ENCODE assay signal across 8 mouse cellular contexts in the genomic region with DNA sequence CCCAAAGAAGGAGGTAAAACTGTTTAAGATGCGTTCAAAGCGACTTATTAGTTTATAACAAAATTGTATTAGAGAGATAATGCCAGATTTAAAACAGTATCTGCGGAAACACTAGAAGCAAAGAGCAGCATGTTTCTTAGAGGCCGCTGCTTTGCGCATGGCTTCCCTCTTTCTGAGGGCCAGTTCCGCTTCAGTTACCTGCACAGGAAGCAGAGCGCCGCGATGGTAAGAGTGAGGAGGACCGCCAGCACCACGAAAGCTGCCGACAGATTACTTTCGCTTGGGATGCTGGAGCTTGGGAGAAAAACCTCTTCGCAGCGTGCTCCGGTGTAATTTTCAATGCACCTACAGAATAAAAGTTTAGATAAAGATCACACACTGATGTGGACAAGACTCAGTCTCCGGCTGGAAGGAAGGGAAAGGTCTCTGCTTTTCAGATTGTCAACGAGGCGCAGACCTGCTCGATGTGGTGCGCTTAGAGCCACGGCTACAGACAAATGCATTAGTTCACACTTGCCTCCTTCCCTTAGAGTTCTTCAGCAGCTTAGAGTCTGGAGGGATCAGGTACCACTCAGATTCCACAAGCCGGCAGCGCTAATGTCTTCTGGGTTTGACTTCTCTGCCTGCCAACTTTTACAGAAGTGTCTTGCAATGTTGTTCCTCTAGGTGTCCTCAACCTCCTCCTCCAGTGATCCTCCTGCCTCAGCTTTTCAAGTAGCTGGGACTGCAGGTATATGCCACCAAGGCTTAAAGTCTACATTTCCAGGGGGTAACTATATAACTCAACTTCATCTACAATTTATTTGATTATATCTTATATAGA. TPM values are rescaled to one million over a fixed set of nuclear protein-coding genes. Genes with fewer than 3 reads are reported as not detected.
DNase-seq lines count a peak whose midpoint lies in the region; ATAC-seq and TF ChIP-seq lines count a peak whose summit lies in the region.

No protein-coding gene starts in this region.

- H3K27me3 ChIP-seq in heart, adult 2 months (ENCODE audit: control insufficient read depth, insufficient read depth, low read length) = no peaks in the 10 kb centered on the region
- no peaks in the 10 kb centered on the region; the same call in 1 of the 2 replicates for H3K27me3 ChIP-seq in hindbrain, embryonic 10.5 days (ENCODE audit: insufficient read depth, poor library complexity, severe bottlenecking)
- H3K27me3 ChIP-seq in liver, embryonic 16.5 days (ENCODE audit: control insufficient read depth, insufficient read depth, low read depth, low read length) = no peaks in the 10 kb centered on the region

- peak overlapping the region; percentile 21 for H3K4me2 ChIP-seq in liver, embryonic 16.5 days (ENCODE audit: low read depth, low read length)

- no peak overlapping the region for H3K9ac ChIP-seq in heart, adult 2 months (ENCODE audit: low read depth, low read length)
- H3K9ac ChIP-seq in liver, embryonic 16.5 days (ENCODE audit: low read depth, low read length) = no peak overlapping the region

- 0 out of 2 replicates have a peak overlapping the region, but pooled peaks have one; percentile 15 for H3K4me3 ChIP-seq in heart, adult 2 months
- H3K4me3 ChIP-seq in bone marrow, adult 2 months (replicated peaks; ENCODE audit: control insufficient read depth, low read depth, low read length) = peak overlapping the region; percentile 68
- peak overlapping the region; percentile 42 for H3K4me3 ChIP-seq in hindbrain, embryonic 10.5 days
- peak overlapping the region; percentile 22 for H3K4me3 ChIP-seq in liver, embryonic 16.5 days (ENCODE audit: low read depth, low read length)

- no peak for TF ChIP-seq EP300 in heart, adult 2 months (IDR thresholded peaks at IDR 0.05; ENCODE audit: insufficient read depth, low read depth, low read length)

- no peak overlapping the region for H3K27ac ChIP-seq in heart, adult 2 months
- H3K27ac ChIP-seq in bone marrow, adult 2 months (ENCODE audit: control insufficient read depth, insufficient read depth, low read depth, low read length, poor library complexity) = peak overlapping the region; percentile 40; the same call in 1 of the 2 replicates
- no peak overlapping the region for H3K27ac ChIP-seq in hindbrain, embryonic 10.5 days
- H3K27ac ChIP-seq in liver, embryonic 16.5 days (ENCODE audit: low read length) = no peak overlapping the region

- no peaks in the 10 kb centered on the region for H3K36me3 ChIP-seq in heart, adult 2 months (ENCODE audit: control insufficient read depth, insufficient read depth, low read length)
- H3K36me3 ChIP-seq in hindbrain, embryonic 10.5 days = no peaks in the 10 kb centered on the region
- H3K36me3 ChIP-seq in liver, embryonic 16.5 days (ENCODE audit: control insufficient read depth, insufficient read depth) = no peaks in the 10 kb centered on the region

- no peaks in the 10 kb centered on the region for H3K9me3 ChIP-seq in hindbrain, embryonic 10.5 days
- H3K9me3 ChIP-seq in liver, embryonic 16.5 days (replicated peaks; ENCODE audit: control insufficient read depth, low read length) = no peaks in the 10 kb centered on the region

- no peaks in the 10 kb centered on the region for H3K79me2 ChIP-seq in heart, adult 2 months (replicated peaks; ENCODE audit: control insufficient read depth, insufficient read depth, low read length)

- ATAC-seq in liver, embryonic 16.5 days (ENCODE audit: low read depth) = no peak

- no peak for TF ChIP-seq POLR2A in heart, adult 2 months (IDR thresholded peaks at IDR 0.05; ENCODE audit: insufficient read depth, low read depth, low read length)
- TF ChIP-seq POLR2A in bone marrow, adult 2 months (IDR thresholded peaks at IDR 0.05; ENCODE audit: borderline replicate concordance, control insufficient read depth, low read depth, low read length) = no peak

- DNase-seq in heart, adult 2 months = no peak
- no peak for DNase-seq in heart, postnatal 36 days
- DNase-seq in hindbrain, embryonic 10.5 days (ENCODE audit: low spot score) = peak; percentile 9
- DNase-seq in spleen, postnatal 10 days (ENCODE audit: low spot score in 2 of 2) = peak; percentile 8 to 59
- no peak for DNase-seq in right cerebral cortex, postnatal 10 days (ENCODE audit: low spot score in 2 of 2)
- DNase-seq in left cerebral cortex, postnatal 4 days = no peak

- H3K4me1 ChIP-seq in heart, adult 2 months (ENCODE audit: control insufficient read depth, insufficient read depth, low read length) = peaks cover 1% of the 10 kb centered on the region; the same call in 1 of the 2 replicates
- H3K4me1 ChIP-seq in bone marrow, adult 2 months (ENCODE audit: control insufficient read depth, insufficient read depth, low read length) = peaks cover 2% of the 10 kb centered on the region
- no peaks in the 10 kb centered on the region for H3K4me1 ChIP-seq in hindbrain, embryonic 10.5 days (replicated peaks)
- no peaks in the 10 kb centered on the region for H3K4me1 ChIP-seq in liver, embryonic 16.5 days (ENCODE audit: control insufficient read depth, low read depth, low read length)

- TF ChIP-seq CTCF in heart, adult 2 months (IDR thresholded peaks at IDR 0.05) = no peak
- no peak for TF ChIP-seq CTCF in bone marrow, adult 2 months (IDR thresholded peaks at IDR 0.05; ENCODE audit: control insufficient read depth, insufficient read depth, low read length)

- 45% methylated on average over 24 of the region's 24 CpGs for WGBS in heart, adult 2 months
- WGBS in bone marrow, adult 2 months = 20% methylated on average over 24 of the region's 24 CpGs
- WGBS in hindbrain, embryonic 10.5 days = 43% methylated on average over 24 of the region's 24 CpGs
- 26% methylated on average over 24 of the region's 24 CpGs for WGBS in liver, embryonic 16.5 days (ENCODE audit: insufficient replicate concordance)

- intact Hi-C loops in heart, adult 2 months (cut with DNase I) = no loop called here
- intact Hi-C loops in heart, postnatal 36 days (cut with DNase I) = no loop called here
- intact Hi-C loops in left cerebral cortex, postnatal 4 days (cut with DNase I) = no loop called here

RNA-seq across cellular contexts. Expression of a gene that starts 33.3 kb away (rescaled TPM):
- 10 to 100 TPM; 31.4 to 34.7 TPM for total RNA-seq in heart, adult 2 months (2021)
- polyA plus RNA-seq in heart, adult 2 months (2012; rRNA removed) = 12.9 and 20.7 TPM in 2 replicates
- 10 to 100 TPM; 31.9 to 34.4 TPM for total RNA-seq in heart, postnatal 36 days (2021)
- 12.6 and 19.8 TPM in 2 replicates for polyA plus RNA-seq in bone marrow, adult 2 months (2011; ENCODE audit: insufficient read depth, insufficient read length, low replicate concordance, missing spikeins)
- 75.0 and 82.5 TPM in 2 replicates for polyA plus RNA-seq in hindbrain, embryonic 10.5 days (2016; fragmentation: Nextera tagmentation; extraction: Ambion mirVana)
- polyA plus RNA-seq in liver, embryonic 16.5 days (2015; fragmentation: Nextera tagmentation; extraction: Ambion mirVana) = 18.7 and 20.5 TPM in 2 replicates
- total RNA-seq in left cerebral cortex, postnatal 4 days (2021) = 10 to 100 TPM; 51.4 to 58.3 TPM

Comparison
In these comparisons a context has a peak if more than half of its experiments do, and no peak if none do; other contexts are left out.
1. DNase-seq: peak in hindbrain, embryonic 10.5 days (single experiment) and spleen, postnatal 10 days (2 of 2); none in heart, adult 2 months (0 of 2), heart, postnatal 36 days (0 of 2), right cerebral cortex, postnatal 10 days (0 of 2) and left cerebral cortex, postnatal 4 days (single experiment).
2. H3K4me3 ChIP-seq: peak in every context shown above with its lines; median percentile 68 in bone marrow, adult 2 months; 42 in hindbrain, embryonic 10.5 days; 22 in liver, embryonic 16.5 days; 15 in heart, adult 2 months.